Mouse (Mus musculus) heart, adult 2 months (tissue): ENCODE data around the gene Swi5. TPM values are rescaled to one million over a fixed set of nuclear protein-coding genes. Genes with fewer than 3 reads are reported as not detected.
A peak's percentile ranks its signal among the peaks of the same experiment; 100 is the strongest.

ENCODE experiments used
- DNase-seq, 2 experiments: peaks; one replicate each; pipeline ENCODE4 v3.0.0; 2021
- H3K27ac ChIP-seq: fragments of 200-600 bp; 2 replicates; pipeline ENCODE4 v1.8.1; 2022
- H3K27me3 ChIP-seq: fragments of 200-500 bp; 2 replicates; pipeline ENCODE4 v1.6.1; 2012; ENCODE audit warnings: mild to moderate bottlenecking, low read length, inconsistent platforms, mixed read lengths; ENCODE audit not compliant: control insufficient read depth, insufficient read depth
- H3K36me3 ChIP-seq: fragments of 200-500 bp; 2 replicates; pipeline ENCODE4 v1.6.1; 2012; ENCODE audit warnings: low read length, inconsistent platforms; ENCODE audit not compliant: control insufficient read depth, insufficient read depth
- H3K4me1 ChIP-seq: fragments of 200-500 bp; 2 replicates; pipeline ENCODE4 v1.6.1; 2011; ENCODE audit warnings: low read length; ENCODE audit not compliant: control insufficient read depth, insufficient read depth
- H3K4me3 ChIP-seq: fragments of 200-600 bp; 2 replicates; pipeline ENCODE4 v1.8.1; 2022
- H3K79me2 ChIP-seq: fragments of 200-500 bp; replicated peaks from 2 replicates; pipeline ENCODE4 v1.6.1; 2012; ENCODE audit warnings: mild to moderate bottlenecking, inconsistent platforms, low read length, moderate library complexity, mixed read lengths; ENCODE audit not compliant: control insufficient read depth, insufficient read depth
- H3K9ac ChIP-seq: fragments of 200-500 bp; 2 replicates; pipeline ENCODE4 v1.6.1; 2012; ENCODE audit warnings: low read depth, mild to moderate bottlenecking, control low read depth, inconsistent platforms, low read length, mixed read lengths
- CTCF ChIP-seq: fragments of 200-600 bp; IDR thresholded peaks from 2 replicates; pipeline ENCODE4 v1.8.1; 2022; ENCODE audit warnings: antibody characterized with exemption, mild to moderate bottlenecking, moderate library complexity
- EP300 ChIP-seq: fragments of 200-500 bp; IDR thresholded peaks from 2 replicates; pipeline ENCODE4 v1.6.1; 2011; ENCODE audit warnings: low read depth, low read length, control low read depth; ENCODE audit not compliant: insufficient read depth
- POLR2A ChIP-seq: fragments of 200-500 bp; IDR thresholded peaks from 2 replicates; pipeline ENCODE4 v1.6.1; 2011; ENCODE audit warnings: mild to moderate bottlenecking, low read depth, low read length, control low read depth; ENCODE audit not compliant: insufficient read depth
- WGBS: fragments of 180-500 bp; shearing (Covaris S2); methylation state at CpG from one replicate; pipeline ENCODE4 v1.1.7; 2018; 5-methylcytosine and 5-hydroxymethylcytosine counted together
- intact Hi-C: fragments of 180-260 bp; cut with DNase I; formaldehyde crosslinking; loops from one replicate; pipeline ENCODE4 v1.15.1; 2025
- microRNA-seq, 2 experiments: library from miRNA; unstranded; fragments of <30 nt; microRNA quantifications; one replicate each; pipeline ENCODE4 v1.2.0; 2021
- polyA plus RNA-seq: library from polyadenylated mRNA; depleted of rRNA; stranded (reverse); fragments of >200 nt; gene quantifications from 2 replicates; pipeline ENCODE4 v1.2.3, GENCODE M21; 2012; rRNA removed
- total RNA-seq, 2 experiments: library from RNA; stranded (reverse); gene quantifications; 2 replicates each; pipeline ENCODE4 v1.2.3; 2021

Swi5 gene
- total and polyA plus RNA-seq, 3 experiments = 173 to 233 (median 205) TPM

GRCm38 (mm10) chr2:32238708-32239435 is 49.0 kb downstream of the Swi5 start:
- H3K9ac ChIP-seq = no peak overlapping the region
- intact Hi-C loops = no loop called here
- no peak overlapping the region for H3K4me3 ChIP-seq
- DNase-seq = no peak
- H3K79me2 ChIP-seq = no peaks in the 10 kb centered on the region
- WGBS = 91% methylated on average over 9 of the region's 9 CpGs
- no peak for TF ChIP-seq CTCF
- TF ChIP-seq POLR2A = no peak
- TF ChIP-seq EP300 = no peak
- no peaks in the 10 kb centered on the region for H3K36me3 ChIP-seq
- peaks cover 4% of the 10 kb centered on the region; the same call in 1 of the 2 replicates for H3K4me1 ChIP-seq
- H3K27ac ChIP-seq = no peak overlapping the region
- no peaks in the 10 kb centered on the region for H3K27me3 ChIP-seq

GRCm38 (mm10) chr2:32237571-32237970 is 50.3 kb downstream of the Swi5 start:
- intact Hi-C loops = no loop called here
- no peak for DNase-seq

GRCm38 (mm10) chr2:32236760-32237487 is 51.0 kb downstream of the Swi5 start:
- no peaks in the 10 kb centered on the region for H3K79me2 ChIP-seq
- peak overlapping the region; percentile 72 for H3K4me3 ChIP-seq
- H3K36me3 ChIP-seq = no peaks in the 10 kb centered on the region
- H3K27me3 ChIP-seq = no peaks in the 10 kb centered on the region
- peak overlapping the region; percentile 92 for H3K27ac ChIP-seq
- intact Hi-C loops = no loop called here
- peak; percentile 48 to 61 for DNase-seq
- under 1% methylated on average over 20 of the region's 20 CpGs for WGBS
- H3K9ac ChIP-seq = peak overlapping the region; percentile 62
- TF ChIP-seq CTCF (peak; percentile 67), EP300 (no peak), POLR2A (no peak)
- peaks cover 4% of the 10 kb centered on the region; the same call in 1 of the 2 replicates for H3K4me1 ChIP-seq

More at GRCm38 (mm10) chr2:32237571-32237970, 50.3 kb downstream of the Swi5 start:
- Histone ChIP-seq H3K27ac (no peak overlapping the region), H3K27me3 (no peaks in the 10 kb centered on the region), H3K36me3 (no peaks in the 10 kb centered on the region), H3K79me2 (no peaks in the 10 kb centered on the region), H3K4me3 (no peak overlapping the region; the same call in 1 of the 2 replicates), H3K4me1 (peaks cover 4% of the 10 kb centered on the region; the same call in 1 of the 2 replicates), H3K9ac (no peak overlapping the region; the same call in 1 of the 2 replicates)
- WGBS = 28% methylated on average over 4 of the region's 4 CpGs
- TF ChIP-seq EP300 = no peak
- no peak for TF ChIP-seq POLR2A
- TF ChIP-seq CTCF = no peak

GRCm38 (mm10) chr2:32235886-32236759 is 51.8 kb downstream of the Swi5 start, which contains the start of gene Pomt1:
Gene Pomt1 (plus strand): TSS chr2:32236590.
- H3K4me3 ChIP-seq = peak within 1 kb of the TSS; percentile 72
- under 1% methylated on average over 54 of the region's 54 CpGs for WGBS
- H3K9ac ChIP-seq = peak within 1 kb of the TSS; percentile 65
- peak; percentile 92 to 94 for DNase-seq
- H3K27me3 ChIP-seq = no peaks in the 10 kb centered on the region
- TF ChIP-seq CTCF (peak; percentile 24; the same call in 1 of the 2 replicates), EP300 (peak; percentile 39), POLR2A (peak; percentile 95)
- peaks cover 4% of the 10 kb centered on the region; the same call in 1 of the 2 replicates for H3K4me1 ChIP-seq
- no peaks in the 10 kb centered on the region for H3K79me2 ChIP-seq
- intact Hi-C loops = no loop called here
- no peaks in the 10 kb centered on the region for H3K36me3 ChIP-seq
- peak within 1 kb of the TSS; percentile 92 for H3K27ac ChIP-seq

- Histone ChIP-seq H3K9ac (no peak overlapping the region), H3K4me1 (peaks cover 4% of the 10 kb centered on the region; the same call in 1 of the 2 replicates), H3K79me2 (no peaks in the 10 kb centered on the region), H3K27ac (no peak overlapping the region), H3K4me3 (peak overlapping the region; percentile 72; the same call in 1 of the 2 replicates), H3K36me3 (no peaks in the 10 kb centered on the region), H3K27me3 (no peaks in the 10 kb centered on the region)
- intact Hi-C loops = no loop called here
- DNase-seq = no peak
- TF ChIP-seq EP300 (no peak), CTCF (no peak), POLR2A (no peak)
- 27% methylated on average over 7 of the region's 7 CpGs for WGBS
These were observed 52.4 kb downstream of the Swi5 start for GRCm38 (mm10) chr2:32235433-32235832.

Small RNAs within 50 kb of the gene (microRNA-seq; reads per million reads assigned to microRNA genes)
- gene Gm23363 (1.1 to 1.2 reads per million in 2 experiments), gene Mir199b (16.8 to 22.8 reads per million in 2 experiments)

Other genes starting within 250 kb of the Swi5 start
- 10 to 100 TPM; 15.9 to 19.1 TPM for gene Fam78a, start 203.2 kb downstream of the Swi5 start, total RNA-seq
- 18.7 and 24.9 TPM in 2 replicates for gene Fam78a, start 203.2 kb downstream of the Swi5 start, polyA plus RNA-seq
- gene Plpp7, start 192.5 kb downstream of the Swi5 start, total RNA-seq = 10 to 100 TPM; 33.6 to 33.8 TPM
- 56.3 and 62.1 TPM in 2 replicates for gene Plpp7, start 192.5 kb downstream of the Swi5 start, polyA plus RNA-seq
- 10 to 100 TPM; 78.3 to 82.6 TPM for gene Prrc2b, start 137.0 kb downstream of the Swi5 start, total RNA-seq
- gene Prrc2b, start 137.0 kb downstream of the Swi5 start, polyA plus RNA-seq = 39.3 and 46.9 TPM in 2 replicates
- gene Pomt1, start 51.5 kb downstream of the Swi5 start, total RNA-seq = 10 to 100 TPM; 13.1 to 16.9 TPM
- 17.7 and 19.7 TPM in 2 replicates for gene Pomt1, start 51.5 kb downstream of the Swi5 start, polyA plus RNA-seq
- 10 to 100 TPM; 22.5 to 22.8 TPM for gene Uck1, start 27.9 kb downstream of the Swi5 start, total RNA-seq
- gene Uck1, start 27.9 kb downstream of the Swi5 start, polyA plus RNA-seq = 41.7 and 43.1 TPM in 2 replicates
- gene Golga2, start 691 bp downstream of the Swi5 start, total RNA-seq = 10 to 100 TPM; 69.8 to 79.9 TPM
- 34.5 and 44.0 TPM in 2 replicates for gene Golga2, start 691 bp downstream of the Swi5 start, polyA plus RNA-seq
- 10 to 100 TPM; 26.7 to 29.5 TPM for gene Ciz1, start 64.3 kb upstream of the Swi5 start, total RNA-seq
- gene Ciz1, start 64.3 kb upstream of the Swi5 start, polyA plus RNA-seq = 117 and 128 TPM in 2 replicates
- 1 to 10 TPM; 4.0 to 5.5 TPM for gene Dnm1, start 65.3 kb upstream of the Swi5 start, total RNA-seq
- 20.4 and 23.1 TPM in 2 replicates for gene Dnm1, start 65.3 kb upstream of the Swi5 start, polyA plus RNA-seq
- gene 1110008P14Rik, start 93.9 kb upstream of the Swi5 start, total RNA-seq = 10 to 100 TPM; 39.6 to 44.8 TPM
- gene 1110008P14Rik, start 93.9 kb upstream of the Swi5 start, polyA plus RNA-seq = 129 and 132 TPM in 2 replicates
- 1 to 10 TPM; 4.1 to 6.9 TPM for gene Lcn2, start 100.2 kb upstream of the Swi5 start, total RNA-seq
- 6.6 and 11.3 TPM in 2 replicates for gene Lcn2, start 100.2 kb upstream of the Swi5 start, polyA plus RNA-seq
- gene Ptges2, start 107.8 kb upstream of the Swi5 start, total RNA-seq = 10 to 100 TPM; 58.6 to 68.2 TPM
- 68.8 and 98.5 TPM in 2 replicates for gene Ptges2, start 107.8 kb upstream of the Swi5 start, polyA plus RNA-seq
- gene Naif1, start 162.4 kb upstream of the Swi5 start, total RNA-seq = 1 to 10 TPM; 2.8 to 3.4 TPM
- gene Naif1, start 162.4 kb upstream of the Swi5 start, polyA plus RNA-seq = 3.7 and 4.6 TPM in 2 replicates
- gene Slc25a25, start 163.4 kb upstream of the Swi5 start, total RNA-seq = 10 to 100 TPM in 1 of 2 experiments, 1 to 10 TPM in 1; 8.5 to 10.1 TPM
- 5.7 and 7.3 TPM in 2 replicates for gene Slc25a25, start 163.4 kb upstream of the Swi5 start, polyA plus RNA-seq
- gene Fam102a, start 247.3 kb upstream of the Swi5 start, total RNA-seq = 1 to 10 TPM; 7.0 to 7.1 TPM
- gene Fam102a, start 247.3 kb upstream of the Swi5 start, polyA plus RNA-seq = 9.2 and 10.6 TPM in 2 replicates